Mouse (Mus musculus): ENCODE data around the gene Podn. TPM values are rescaled to one million over a fixed set of nuclear protein-coding genes. Genes with fewer than 3 reads are reported as not detected.
"Not testable (repeated sequence)": the region's sequence is repeated elsewhere in the genome, so short reads cannot be mapped to it uniquely, and the experiment has no call there.

Gene Podn
- polyA plus RNA-seq (2012; rRNA removed) (23.0 and 27.9 TPM in 2 replicates), polyA plus RNA-seq (2014; fragmentation: Nextera tagmentation; extraction: Ambion mirVana) (3.5 and 4.4 TPM in 2 replicates)

- Histone ChIP-seq H3K27ac (replicated peaks; ENCODE audit: low read depth, low read length) (no peak within 1 kb of the TSS), H3K4me1 (ENCODE audit: control insufficient read depth, insufficient read depth, low read length) (no peaks in the 10 kb centered on the region), H3K36me3 (ENCODE audit: control insufficient read depth, insufficient read depth, low read length) (0 out of 2 replicates have a peak, but pooled peaks cover 4% of the 10 kb centered on the region), H3K9ac (ENCODE audit: low read depth, low read length, severe bottlenecking) (no peak within 1 kb of the TSS), H3K4me2 (replicated peaks; ENCODE audit: low read depth, low read length, severe bottlenecking) (no peak within 1 kb of the TSS), H3K4me3 (replicated peaks; ENCODE audit: low read length) (no peak within 1 kb of the TSS), H3K9me3 (ENCODE audit: control insufficient read depth, low read length) (no peaks in the 10 kb centered on the region), H3K27me3 (ENCODE audit: control insufficient read depth, insufficient read depth, low read length) (no peaks in the 10 kb centered on the region)
- WGBS, result 75% methylated on average over 4 of the region's 4 CpGs
- no peak for TF ChIP-seq POLR2A (IDR thresholded peaks at IDR 0.05; ENCODE audit: borderline replicate concordance, extremely low read depth, insufficient read depth, insufficient read length)
- DNase-seq (ENCODE audit: low spot score) (no peak), ATAC-seq (ENCODE audit: low FRiP score, low read depth) (no peak)
These were observed at the start of gene Podn for GRCm38 (mm10) chr4:108096345-108096744. Gene Podn, minus strand, starts transcription at chr4:108096445.

GRCm38 (mm10) chr4:108145554-108145953 is 49.3 kb upstream of the Podn start:
- H3K27ac ChIP-seq (replicated peaks; ENCODE audit: low read depth, low read length); ATAC-seq (ENCODE audit: low FRiP score, low read depth); DNase-seq (ENCODE audit: low spot score); H3K27me3 ChIP-seq (ENCODE audit: control insufficient read depth, insufficient read depth, low read length); H3K4me2 ChIP-seq (replicated peaks; ENCODE audit: low read depth, low read length, severe bottlenecking); H3K36me3 ChIP-seq (ENCODE audit: control insufficient read depth, insufficient read depth, low read length); H3K4me3 ChIP-seq (replicated peaks; ENCODE audit: low read length); H3K4me1 ChIP-seq (ENCODE audit: control insufficient read depth, insufficient read depth, low read length); H3K9ac ChIP-seq (ENCODE audit: low read depth, low read length, severe bottlenecking); H3K9me3 ChIP-seq (ENCODE audit: control insufficient read depth, low read length): not testable (repeated sequence)
- 50% methylated on average over 3 of the region's 3 CpGs for WGBS

- no peak within 1 kb of the TSS for H3K27ac ChIP-seq (replicated peaks; ENCODE audit: low read depth, low read length)
- no peak within 1 kb of the TSS for H3K4me2 ChIP-seq (replicated peaks; ENCODE audit: low read depth, low read length, severe bottlenecking)
- no peaks in the 10 kb centered on the region for H3K36me3 ChIP-seq (ENCODE audit: control insufficient read depth, insufficient read depth, low read length)
- H3K4me1 ChIP-seq (ENCODE audit: control insufficient read depth, insufficient read depth, low read length), result no peaks in the 10 kb centered on the region
- WGBS, result 82% methylated on average over 1 of the region's 1 CpGs
- no peak for ATAC-seq (ENCODE audit: low FRiP score, low read depth)
- no peak for DNase-seq (ENCODE audit: low spot score)
- H3K4me3 ChIP-seq (replicated peaks; ENCODE audit: low read length), result no peak within 1 kb of the TSS
- no peaks in the 10 kb centered on the region for H3K27me3 ChIP-seq (ENCODE audit: control insufficient read depth, insufficient read depth, low read length)
- TF ChIP-seq POLR2A (IDR thresholded peaks at IDR 0.05; ENCODE audit: borderline replicate concordance, extremely low read depth, insufficient read depth, insufficient read length), result no peak
- H3K9ac ChIP-seq (ENCODE audit: low read depth, low read length, severe bottlenecking), result no peak within 1 kb of the TSS
- H3K9me3 ChIP-seq (ENCODE audit: control insufficient read depth, low read length), result no peaks in the 10 kb centered on the region
These were observed 48.6 kb upstream of the Podn start, which contains the start of gene Scp2 for GRCm38 (mm10) chr4:108144880-108145279. Gene Scp2, minus strand, starts transcription at chr4:108144998.

- H3K9ac ChIP-seq (ENCODE audit: low read depth, low read length, severe bottlenecking), result no peak overlapping the region
- H3K4me2 ChIP-seq (replicated peaks; ENCODE audit: low read depth, low read length, severe bottlenecking), result no peak overlapping the region
- H3K4me3 ChIP-seq (replicated peaks; ENCODE audit: low read length), result no peak overlapping the region
- no peaks in the 10 kb centered on the region for H3K4me1 ChIP-seq (ENCODE audit: control insufficient read depth, insufficient read depth, low read length)
- no peak for TF ChIP-seq POLR2A (IDR thresholded peaks at IDR 0.05; ENCODE audit: borderline replicate concordance, extremely low read depth, insufficient read depth, insufficient read length)
- H3K36me3 ChIP-seq (ENCODE audit: control insufficient read depth, insufficient read depth, low read length), result no peaks in the 10 kb centered on the region
- ATAC-seq (ENCODE audit: low FRiP score, low read depth) (no peak), DNase-seq (ENCODE audit: low spot score) (no peak)
- H3K27me3 ChIP-seq (ENCODE audit: control insufficient read depth, insufficient read depth, low read length), result no peaks in the 10 kb centered on the region
- no peaks in the 10 kb centered on the region for H3K9me3 ChIP-seq (ENCODE audit: control insufficient read depth, low read length)
- H3K27ac ChIP-seq (replicated peaks; ENCODE audit: low read depth, low read length), result no peak overlapping the region
These were observed 47.5 kb upstream of the Podn start for GRCm38 (mm10) chr4:108143778-108144177.

GRCm38 (mm10) chr4:108143178-108143577 is 46.9 kb upstream of the Podn start:
- DNase-seq (ENCODE audit: low spot score); H3K4me1 ChIP-seq (ENCODE audit: control insufficient read depth, insufficient read depth, low read length); H3K4me3 ChIP-seq (replicated peaks; ENCODE audit: low read length); H3K27me3 ChIP-seq (ENCODE audit: control insufficient read depth, insufficient read depth, low read length); H3K4me2 ChIP-seq (replicated peaks; ENCODE audit: low read depth, low read length, severe bottlenecking); H3K9ac ChIP-seq (ENCODE audit: low read depth, low read length, severe bottlenecking); H3K36me3 ChIP-seq (ENCODE audit: control insufficient read depth, insufficient read depth, low read length); ATAC-seq (ENCODE audit: low FRiP score, low read depth); H3K27ac ChIP-seq (replicated peaks; ENCODE audit: low read depth, low read length); H3K9me3 ChIP-seq (ENCODE audit: control insufficient read depth, low read length): not testable (repeated sequence)
- 94% methylated on average over 2 of the region's 2 CpGs for WGBS

GRCm38 (mm10) chr4:108136938-108137337 is 40.7 kb upstream of the Podn start:
- H3K27me3 ChIP-seq (ENCODE audit: control insufficient read depth, insufficient read depth, low read length), result no peaks in the 10 kb centered on the region
- H3K4me2 ChIP-seq (replicated peaks; ENCODE audit: low read depth, low read length, severe bottlenecking), result no peak overlapping the region
- 87% methylated on average over 5 of the region's 5 CpGs for WGBS
- ATAC-seq (ENCODE audit: low FRiP score, low read depth) (no peak), DNase-seq (ENCODE audit: low spot score) (no peak)
- H3K9ac ChIP-seq (ENCODE audit: low read depth, low read length, severe bottlenecking), result no peak overlapping the region
- no peak for TF ChIP-seq POLR2A (IDR thresholded peaks at IDR 0.05; ENCODE audit: borderline replicate concordance, extremely low read depth, insufficient read depth, insufficient read length)
- H3K36me3 ChIP-seq (ENCODE audit: control insufficient read depth, insufficient read depth, low read length), result no peaks in the 10 kb centered on the region
- no peaks in the 10 kb centered on the region for H3K9me3 ChIP-seq (ENCODE audit: control insufficient read depth, low read length)
- no peak overlapping the region for H3K27ac ChIP-seq (replicated peaks; ENCODE audit: low read depth, low read length)
- no peaks in the 10 kb centered on the region for H3K4me1 ChIP-seq (ENCODE audit: control insufficient read depth, insufficient read depth, low read length)
- no peak overlapping the region for H3K4me3 ChIP-seq (replicated peaks; ENCODE audit: low read length)
